Mouse (Mus musculus) heart, embryonic 11.5 days (tissue): ENCODE results near the gene Cldn24. TPM values are rescaled to one million over a fixed set of nuclear protein-coding genes. Genes with fewer than 3 reads are reported as not detected.

Experiments used
- ATAC-seq: fragments of 200-750 bp; cut with Nextera tagmentation; replicated peaks from 2 replicates; pipeline ENCODE4 v1.8.0; 2017; ENCODE audit warnings: moderate library complexity; ENCODE audit not compliant: insufficient number of reproducible peaks, low FRiP score, low TSS enrichment
- H3K27ac ChIP-seq: fragments of 300-500 bp; sonication (generic); 2 replicates; pipeline ENCODE4 v1.5.1; 2014; ENCODE audit warnings: mild to moderate bottlenecking, low read depth, low read length
- H3K27me3 ChIP-seq: fragments of 300-500 bp; sonication (generic); 2 replicates; pipeline ENCODE4 v1.6.1; 2014; ENCODE audit warnings: mild to moderate bottlenecking, low read length, mixed read lengths; ENCODE audit not compliant: control insufficient read depth, insufficient read depth
- H3K36me3 ChIP-seq: fragments of 300-500 bp; sonication (generic); 2 replicates; pipeline ENCODE4 v1.6.1; 2014; ENCODE audit warnings: mild to moderate bottlenecking, low read length, moderate library complexity, mixed read lengths; ENCODE audit not compliant: control insufficient read depth, insufficient read depth
- H3K4me1 ChIP-seq: fragments of 300-500 bp; sonication (generic); 2 replicates; pipeline ENCODE4 v1.6.1; 2014; ENCODE audit warnings: low read length; ENCODE audit not compliant: control insufficient read depth, insufficient read depth
- H3K4me2 ChIP-seq: fragments of 300-500 bp; sonication (generic); 2 replicates; pipeline ENCODE4 v1.6.1; 2014; ENCODE audit warnings: mild to moderate bottlenecking, moderate library complexity
- H3K4me3 ChIP-seq: fragments of 300-500 bp; sonication (generic); 2 replicates; pipeline ENCODE4 v1.5.1; 2014; ENCODE audit warnings: low read depth, low read length
- H3K9ac ChIP-seq: fragments of 300-500 bp; sonication (generic); 2 replicates; pipeline ENCODE4 v1.6.1; 2014; ENCODE audit warnings: mild to moderate bottlenecking, low read depth, low read length, moderate library complexity
- H3K9me3 ChIP-seq: fragments of 300-500 bp; sonication (generic); replicated peaks from 2 replicates; pipeline ENCODE4 v1.6.1; 2016; ENCODE audit warnings: low read length; ENCODE audit not compliant: control insufficient read depth
- WGBS: fragments of 180-500 bp; shearing (Covaris S2); extraction: QIAGEN DNeasy Blood & Tissue Kit; methylation state at CpG from one replicate; pipeline ENCODE4 v1.1.7; 2014; ENCODE audit not compliant: insufficient replicate concordance; 5-methylcytosine and 5-hydroxymethylcytosine counted together
- polyA plus RNA-seq: library from polyadenylated mRNA; unstranded; fragments of >200 nt; fragmentation: Nextera tagmentation; extraction: Ambion mirVana; gene quantifications from 2 replicates; pipeline ENCODE4 v1.2.1, GENCODE M21; 2014

The Cldn24 gene
- polyA plus RNA-seq, 1 experiment from 2014 or later = not detected

- WGBS = 56% methylated on average over 10 of the region's 10 CpGs
- Histone ChIP-seq H3K27ac (no peak overlapping the region), H3K9ac (no peak overlapping the region)
Measured at GRCm38 (mm10) chr8:47787705-47788104, 34.2 kb upstream of the Cldn24 start.

GRCm38 (mm10) chr8:47791986-47792385, 30.0 kb upstream of the Cldn24 start:
- 80% methylated on average over 9 of the region's 9 CpGs for WGBS

More at GRCm38 (mm10) chr8:47787705-47788104, 34.2 kb upstream of the Cldn24 start:
- Histone ChIP-seq H3K4me2 (no peak overlapping the region), H3K4me3 (no peak overlapping the region), H3K27me3 (no peaks in the 10 kb centered on the region), H3K9me3 (no peaks in the 10 kb centered on the region), H3K36me3 (no peaks in the 10 kb centered on the region), H3K4me1 (peaks cover 5% of the 10 kb centered on the region; the same call in 1 of the 2 replicates)
- no peak for ATAC-seq

GRCm38 (mm10) chr8:47799438-47799837, 22.5 kb upstream of the Cldn24 start:
- H3K27ac ChIP-seq = no peak overlapping the region
- H3K9me3 ChIP-seq = no peaks in the 10 kb centered on the region
- no peak overlapping the region for H3K9ac ChIP-seq
- WGBS = 51% methylated on average over 6 of the region's 6 CpGs
- no peak overlapping the region for H3K4me2 ChIP-seq
- H3K27me3 ChIP-seq = no peaks in the 10 kb centered on the region
- H3K4me1 ChIP-seq = no peaks in the 10 kb centered on the region
- no peaks in the 10 kb centered on the region for H3K36me3 ChIP-seq
- no peak overlapping the region for H3K4me3 ChIP-seq
- ATAC-seq = no peak

More at GRCm38 (mm10) chr8:47791986-47792385, 30.0 kb upstream of the Cldn24 start:
- H3K9ac ChIP-seq = no peak overlapping the region
- peaks cover 5% of the 10 kb centered on the region; the same call in 1 of the 2 replicates for H3K4me1 ChIP-seq
- no peaks in the 10 kb centered on the region for H3K36me3 ChIP-seq
- no peaks in the 10 kb centered on the region for H3K27me3 ChIP-seq
- no peak overlapping the region for H3K4me3 ChIP-seq
- no peaks in the 10 kb centered on the region for H3K9me3 ChIP-seq
- no peak overlapping the region for H3K27ac ChIP-seq
- ATAC-seq = no peak
- no peak overlapping the region for H3K4me2 ChIP-seq

GRCm38 (mm10) chr8:47802349-47802748, 19.6 kb upstream of the Cldn24 start:
- Histone ChIP-seq H3K4me2 (no peak overlapping the region), H3K27me3 (no peaks in the 10 kb centered on the region), H3K4me1 (no peaks in the 10 kb centered on the region), H3K4me3 (no peak overlapping the region), H3K27ac (no peak overlapping the region), H3K36me3 (no peaks in the 10 kb centered on the region), H3K9ac (no peak overlapping the region), H3K9me3 (no peaks in the 10 kb centered on the region)
- 65% methylated on average over 2 of the region's 2 CpGs for WGBS
- ATAC-seq = no peak

GRCm38 (mm10) chr8:47804262-47804661, 17.7 kb upstream of the Cldn24 start:
- Histone ChIP-seq H3K27ac (no peak overlapping the region), H3K27me3 (no peaks in the 10 kb centered on the region), H3K4me3 (no peak overlapping the region), H3K9me3 (no peaks in the 10 kb centered on the region), H3K9ac (no peak overlapping the region), H3K36me3 (no peaks in the 10 kb centered on the region), H3K4me2 (no peak overlapping the region), H3K4me1 (no peaks in the 10 kb centered on the region)
- ATAC-seq = no peak
- WGBS = 88% methylated on average over 1 of the region's 1 CpGs

GRCm38 (mm10) chr8:47809970-47810665, 11.8 kb upstream of the Cldn24 start:
- Histone ChIP-seq H3K27me3 (no peaks in the 10 kb centered on the region), H3K9ac (no peak overlapping the region), H3K4me1 (peaks cover 6% of the 10 kb centered on the region; the same call in 1 of the 2 replicates), H3K4me2 (no peak overlapping the region), H3K27ac (no peak overlapping the region), H3K4me3 (no peak overlapping the region), H3K36me3 (no peaks in the 10 kb centered on the region), H3K9me3 (no peaks in the 10 kb centered on the region)
- 64% methylated on average over 14 of the region's 14 CpGs for WGBS
- no peak for ATAC-seq

GRCm38 (mm10) chr8:47810666-47811015, 11.3 kb upstream of the Cldn24 start:
- WGBS = 73% methylated on average over 7 of the region's 7 CpGs
- Histone ChIP-seq H3K36me3 (no peaks in the 10 kb centered on the region), H3K4me3 (no peak overlapping the region), H3K9me3 (no peaks in the 10 kb centered on the region), H3K27me3 (no peaks in the 10 kb centered on the region), H3K4me1 (peaks cover 6% of the 10 kb centered on the region; the same call in 1 of the 2 replicates), H3K27ac (no peak overlapping the region), H3K9ac (no peak overlapping the region), H3K4me2 (no peak overlapping the region)
- ATAC-seq = no peak

- H3K27ac ChIP-seq = no peak overlapping the region
- 83% methylated on average over 12 of the region's 12 CpGs for WGBS
Measured at GRCm38 (mm10) chr8:47811221-47811620, 10.7 kb upstream of the Cldn24 start.

GRCm38 (mm10) chr8:47819034-47819433, 2.9 kb upstream of the Cldn24 start:
- 78% methylated on average over 8 of the region's 8 CpGs for WGBS
- H3K27ac ChIP-seq = no peak overlapping the region
- no peak for ATAC-seq
- H3K4me1 ChIP-seq = peaks cover 3% of the 10 kb centered on the region; the same call in 1 of the 2 replicates
- H3K4me2 ChIP-seq = no peak overlapping the region
- no peaks in the 10 kb centered on the region for H3K9me3 ChIP-seq
- H3K27me3 ChIP-seq = no peaks in the 10 kb centered on the region
- H3K36me3 ChIP-seq = no peaks in the 10 kb centered on the region
- H3K4me3 ChIP-seq = no peak overlapping the region
- H3K9ac ChIP-seq = no peak overlapping the region

More at GRCm38 (mm10) chr8:47811221-47811620, 10.7 kb upstream of the Cldn24 start:
- Histone ChIP-seq H3K9ac (no peak overlapping the region), H3K4me3 (no peak overlapping the region), H3K4me1 (peaks cover 6% of the 10 kb centered on the region; the same call in 1 of the 2 replicates), H3K9me3 (no peaks in the 10 kb centered on the region), H3K4me2 (no peak overlapping the region), H3K36me3 (no peaks in the 10 kb centered on the region), H3K27me3 (no peaks in the 10 kb centered on the region)
- no peak for ATAC-seq
